Mouse (Mus musculus) right cerebral cortex, postnatal 25 days (tissue): ENCODE measurements around the gene Hadh.

Experiments used
- DNase-seq: peaks from one replicate; pipeline ENCODE4 v3.0.0; 2022

Hadh gene

DNA sequence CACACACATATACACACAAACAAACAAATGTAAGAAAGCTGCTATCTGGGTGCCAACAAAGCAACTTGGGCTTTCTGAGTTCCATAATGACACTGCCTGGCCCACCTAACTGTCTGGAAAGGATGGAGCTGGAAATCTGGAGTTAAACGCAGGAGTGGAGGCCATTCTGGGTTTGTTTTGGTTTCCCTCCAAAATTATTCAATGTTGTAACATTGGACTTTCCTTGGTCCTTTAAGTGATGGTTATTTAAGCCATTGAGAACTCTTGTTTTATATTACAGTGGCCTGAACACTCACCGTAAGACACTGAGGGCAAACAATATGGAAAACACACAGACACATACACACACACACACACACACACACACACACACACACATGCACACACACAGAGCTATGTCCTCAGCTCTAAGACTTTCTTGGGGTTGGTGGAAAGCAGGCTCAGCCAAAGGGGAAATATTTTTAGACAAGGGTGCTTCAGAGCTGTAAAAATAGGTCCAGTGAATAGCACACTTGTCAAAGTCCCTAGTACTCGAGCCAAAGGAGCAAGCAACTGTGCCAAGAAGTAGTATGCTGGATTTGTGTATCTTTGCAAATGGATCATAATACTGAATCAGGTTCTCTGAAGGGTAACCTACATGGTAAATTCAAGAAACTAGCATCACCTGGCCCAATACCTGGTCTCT lies 5.4 kb downstream of the Hadh start:
- no peak for DNase-seq

DNA sequence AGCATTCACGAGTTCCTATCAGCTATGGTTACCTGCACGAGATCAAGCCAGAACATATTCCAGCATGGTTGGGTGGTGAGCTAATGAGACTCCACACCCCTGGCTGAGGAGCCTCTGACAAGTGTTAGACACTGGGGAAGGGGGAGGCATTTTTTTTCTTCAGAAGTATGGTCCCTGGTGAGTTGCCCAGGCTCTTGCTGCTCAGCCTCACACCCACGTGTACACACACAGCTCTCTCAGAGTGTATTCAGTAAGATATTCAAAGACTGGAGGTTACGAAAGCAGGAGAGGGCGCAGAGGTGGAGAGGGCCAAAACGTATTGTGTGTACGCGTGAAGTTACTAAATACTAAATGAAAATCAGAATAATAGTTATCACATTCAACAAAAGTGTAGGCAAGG lies 6.4 kb downstream of the Hadh start:
- no peak for DNase-seq

DNA sequence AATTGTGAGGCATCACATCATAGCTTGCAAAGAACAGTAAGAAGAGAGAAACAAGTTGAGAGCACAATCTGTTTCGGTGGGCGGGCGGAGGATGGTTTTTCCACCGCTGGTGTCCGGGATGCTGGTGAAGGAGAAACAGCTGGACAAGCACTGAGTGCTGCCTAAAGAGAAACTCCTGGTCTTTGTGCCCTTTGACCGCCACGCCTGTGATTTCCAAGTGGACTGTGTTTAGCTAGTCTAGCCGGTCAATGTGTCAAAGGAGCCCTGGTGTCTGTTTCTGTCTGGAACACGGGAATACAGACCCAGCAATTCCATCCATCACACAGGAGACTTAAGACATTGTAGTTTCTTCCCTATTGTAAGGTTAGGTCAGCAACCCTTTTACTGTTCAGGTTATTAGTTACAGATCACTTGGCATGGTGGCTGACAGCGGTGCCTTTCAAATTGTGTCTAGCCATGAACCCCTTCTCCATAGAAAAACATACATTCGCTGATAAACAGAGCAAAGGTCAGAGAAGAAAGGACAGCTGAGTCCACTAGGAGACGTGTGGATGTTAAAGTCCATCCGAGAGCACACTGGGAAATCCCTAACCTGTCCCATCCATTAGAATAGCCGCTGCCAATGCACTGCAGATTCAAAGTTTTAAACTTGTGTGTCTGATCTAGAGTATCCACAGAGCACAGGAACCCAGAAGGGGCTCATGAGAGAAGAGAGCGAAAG lies 8.0 kb downstream of the Hadh start:
- DNase-seq: no peak

DNA sequence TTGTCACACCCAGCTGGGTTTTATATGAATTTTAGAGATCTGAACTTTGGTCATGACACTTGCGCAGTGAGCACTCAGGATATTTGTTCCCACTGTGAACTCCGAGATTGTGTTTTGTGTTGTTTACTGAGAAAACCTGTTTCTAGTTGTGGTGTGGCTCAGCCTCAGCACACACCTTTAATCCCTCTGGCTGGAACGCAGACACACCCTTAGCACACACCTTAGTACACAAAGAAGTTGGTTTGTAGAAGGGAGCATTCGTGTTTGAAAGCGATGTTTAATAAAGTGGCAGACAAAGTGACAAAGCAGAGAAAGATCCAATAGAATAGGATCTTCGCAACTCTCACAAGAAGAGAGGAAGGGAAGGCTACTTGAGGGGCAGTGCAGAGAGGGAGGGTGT lies 11.5 kb downstream of the Hadh start:
- DNase-seq: no peak

- no peak for DNase-seq
Measured at GRCm38 (mm10) chr3:131259392-131259965, 12.4 kb downstream of the Hadh start.

- DNase-seq: no peak
Measured at GRCm38 (mm10) chr3:131258921-131259320, 13.0 kb downstream of the Hadh start.

- no peak for DNase-seq
Measured at GRCm38 (mm10) chr3:131255399-131255981, 16.4 kb downstream of the Hadh start.

DNA sequence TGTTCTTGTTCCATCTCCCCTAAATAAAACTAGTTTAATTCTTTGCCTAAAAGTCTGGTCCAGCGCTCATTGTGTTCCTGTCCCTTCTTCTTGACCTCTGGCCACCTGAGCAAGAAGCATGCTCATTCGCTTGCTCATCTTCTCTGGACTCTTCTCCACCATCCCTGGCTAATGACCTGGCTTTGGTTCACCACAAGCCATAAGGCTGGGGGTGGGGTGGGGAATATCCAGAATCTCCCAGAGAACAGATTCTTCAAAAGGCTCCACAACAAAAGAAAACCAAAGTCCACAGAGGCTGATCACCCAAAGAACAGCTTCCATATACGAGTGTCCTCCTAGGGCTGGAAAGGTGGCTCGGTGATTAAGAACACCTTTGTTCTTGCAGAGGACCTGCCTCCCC lies 16.9 kb downstream of the Hadh start:
- DNase-seq: no peak

- DNase-seq: no peak
Measured at GRCm38 (mm10) chr3:131251601-131252000, 20.3 kb downstream of the Hadh start.

DNA sequence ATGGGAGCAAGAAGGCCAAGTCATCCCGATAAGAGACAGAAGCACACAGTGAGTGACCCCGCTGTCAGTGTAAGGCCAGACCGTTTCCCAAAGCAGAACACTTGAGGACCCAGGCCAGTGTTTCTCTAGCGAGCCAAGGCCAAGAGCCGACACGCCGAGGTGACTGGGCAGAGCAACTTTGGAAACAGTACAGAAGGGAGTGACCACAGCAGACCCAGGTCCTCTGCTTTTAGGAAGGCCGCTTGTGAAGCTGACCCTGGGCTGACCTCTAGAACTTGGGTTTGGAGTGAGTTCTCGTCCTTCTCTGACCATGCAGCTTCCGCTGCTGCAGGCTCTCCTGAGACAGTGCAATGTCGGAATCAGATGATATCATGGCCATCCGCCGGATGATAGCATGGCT lies 20.9 kb downstream of the Hadh start:
- no peak for DNase-seq

- DNase-seq: no peak
Measured at GRCm38 (mm10) chr3:131250283-131250682, 21.6 kb downstream of the Hadh start.

GRCm38 (mm10) chr3:131248444-131248843 lies 23.5 kb downstream of the Hadh start:
- no peak for DNase-seq

DNA sequence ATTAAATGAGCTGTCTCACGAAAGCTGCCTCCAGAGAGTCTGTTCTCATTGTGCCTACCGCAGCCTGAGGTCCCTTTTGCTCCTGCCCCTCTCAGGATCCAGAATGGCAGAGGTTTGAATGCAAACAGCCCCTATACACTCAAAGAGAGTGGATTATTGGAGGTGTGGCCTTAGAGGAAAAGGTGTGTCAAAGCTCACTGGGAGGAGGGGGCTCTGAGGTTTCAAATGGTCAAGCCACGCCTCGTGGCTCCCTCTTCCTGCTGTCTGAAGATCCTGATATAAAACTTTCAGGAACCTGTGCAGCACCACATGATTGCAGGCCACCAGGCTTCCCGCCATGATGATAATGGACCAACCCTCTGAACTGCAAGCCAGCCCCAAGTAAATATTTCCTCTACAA lies 24.1 kb downstream of the Hadh start:
- DNase-seq: no peak

DNA sequence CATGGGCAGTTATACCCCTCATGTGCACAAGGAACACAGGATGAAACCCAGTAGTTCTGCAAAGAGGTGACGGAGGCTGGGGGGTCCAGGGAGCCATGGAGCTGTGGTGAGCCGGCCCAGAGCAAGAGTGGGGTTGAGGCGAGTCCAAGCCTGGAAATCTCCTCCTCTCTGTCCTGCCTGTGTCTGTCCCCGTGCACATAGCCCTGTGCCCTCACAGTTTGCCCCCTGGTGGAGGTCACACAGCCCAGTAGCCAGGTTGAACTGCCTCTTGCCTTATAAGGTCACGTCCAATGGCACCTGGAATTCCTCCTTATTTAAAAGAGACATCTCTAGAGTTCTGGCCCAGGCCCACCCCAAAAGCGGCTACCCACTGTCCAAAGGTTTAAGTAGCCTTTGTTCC lies 24.5 kb downstream of the Hadh start:
- DNase-seq: no peak

DNA sequence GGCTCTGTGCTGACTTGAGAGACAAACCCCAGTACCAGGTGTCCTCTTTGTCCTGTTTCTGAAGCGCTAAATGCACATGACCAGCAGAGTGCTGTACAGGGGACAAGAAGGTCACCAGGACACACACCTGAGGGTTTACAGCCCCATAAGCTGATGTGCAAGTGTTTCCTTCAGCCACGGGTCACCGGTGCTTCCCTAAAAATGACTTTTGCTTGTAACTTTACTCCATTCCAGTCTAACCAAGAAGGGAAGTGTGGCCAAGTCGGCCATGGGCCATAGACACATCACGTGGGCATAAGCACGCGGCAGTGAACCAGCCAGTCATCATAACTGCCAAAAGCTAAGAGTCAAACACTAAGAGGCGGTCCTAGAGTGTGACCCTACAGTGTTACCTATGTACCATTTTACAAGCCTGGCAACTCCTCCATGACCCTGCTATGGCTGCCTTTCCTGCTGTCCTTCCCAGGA lies 25.3 kb downstream of the Hadh start:
- no peak for DNase-seq

DNA sequence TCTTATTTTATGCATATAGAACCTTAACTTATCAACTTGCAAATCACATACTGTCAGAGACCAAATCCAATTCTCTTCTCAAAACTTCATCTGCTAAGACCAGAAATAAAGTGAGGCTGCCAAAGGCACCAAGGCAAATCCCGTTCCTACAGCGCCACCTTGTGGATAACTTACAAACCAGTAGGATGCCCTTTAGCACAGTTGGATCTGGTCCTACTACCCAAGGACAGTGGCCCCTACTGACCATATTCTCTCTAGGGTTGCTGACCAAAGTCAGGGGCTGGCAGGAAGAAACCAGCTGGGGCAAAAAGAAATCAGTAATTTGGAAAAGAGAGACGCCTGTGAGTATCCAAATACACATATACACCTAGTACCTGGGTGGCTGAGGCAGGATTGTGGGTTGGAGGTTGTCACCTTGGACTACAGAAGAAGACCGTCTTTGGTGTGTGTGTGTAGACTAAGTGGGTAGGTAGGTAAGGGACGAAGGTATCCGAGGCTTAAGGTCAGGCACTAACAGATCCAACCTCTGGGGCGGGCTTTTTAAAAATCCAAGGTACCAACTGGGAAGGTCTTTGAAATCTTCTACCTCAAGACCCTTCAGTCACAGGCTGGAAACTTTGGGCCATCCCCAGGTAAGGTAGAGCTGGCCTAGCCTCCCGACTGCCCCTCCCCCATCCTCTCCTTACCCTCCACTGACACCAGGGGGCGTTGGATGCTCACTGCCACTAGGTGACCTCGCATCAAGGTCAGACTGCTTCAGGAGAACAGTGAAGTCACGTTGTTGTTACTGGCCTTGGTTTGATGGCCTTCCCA lies 25.9 kb downstream of the Hadh start:
- DNase-seq: peak; percentile 32

GRCm38 (mm10) chr3:131237785-131238633 lies 33.9 kb downstream of the Hadh start:
- peak; percentile 69 for DNase-seq

DNA sequence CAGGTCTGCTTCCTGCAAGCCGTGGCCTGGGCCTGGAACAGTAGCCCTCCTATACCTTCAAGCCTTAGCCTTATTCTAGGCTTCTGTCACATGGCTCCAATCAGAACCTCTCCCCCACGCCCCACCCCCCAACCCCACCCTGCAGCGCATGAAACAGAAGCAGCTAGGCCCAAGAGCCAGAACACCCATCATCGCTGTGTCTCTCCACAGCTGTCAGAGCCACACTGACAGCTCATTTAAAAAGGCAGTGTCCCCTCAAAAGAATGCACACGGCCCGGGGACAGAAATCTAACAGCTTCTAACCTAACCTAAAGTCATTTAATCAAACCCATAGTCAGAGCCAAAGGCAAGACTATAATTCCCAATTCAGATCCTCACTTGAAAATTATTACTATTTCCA lies 34.8 kb downstream of the Hadh start:
- DNase-seq: no peak

DNA sequence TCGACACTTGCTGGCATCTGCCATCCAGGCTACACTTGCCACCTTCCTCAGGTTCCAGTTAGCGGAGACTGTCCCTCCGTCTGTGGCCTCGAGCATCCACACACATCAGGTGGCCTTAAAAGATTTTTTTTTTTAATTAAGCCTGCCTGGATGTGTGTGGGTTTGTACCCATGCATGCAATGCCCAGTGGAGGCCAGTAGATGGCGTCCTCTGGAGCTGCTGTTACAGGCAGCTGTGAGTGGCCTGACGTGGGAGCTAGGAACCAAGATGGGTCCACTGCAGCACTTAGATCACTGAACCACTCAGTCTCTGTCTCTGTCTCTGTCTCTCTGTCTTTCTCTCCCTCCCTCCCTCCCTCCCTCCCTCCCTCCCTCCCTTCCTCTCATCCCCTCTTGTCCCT lies 43.8 kb downstream of the Hadh start:
- no peak for DNase-seq

- no peak for DNase-seq
Measured at GRCm38 (mm10) chr3:131218636-131219390, 53.1 kb downstream of the Hadh start.

- DNase-seq: no peak
Measured at GRCm38 (mm10) chr3:131214841-131215240, 57.1 kb downstream of the Hadh start.
